Mouse (Mus musculus): ENCODE measurements around the gene Tardbp. TPM values are rescaled to one million over a fixed set of nuclear protein-coding genes. Genes with fewer than 3 reads are reported as not detected.

Tardbp gene
- total RNA-seq, 2 experiments from 2014 or later, result 105 to 113 TPM

GRCm38 (mm10) chr4:148639455-148639854, 12.6 kb upstream of the Tardbp start:
- DNase-seq, result no peak

- DNase-seq, result no peak
These were observed 11.5 kb upstream of the Tardbp start for GRCm38 (mm10) chr4:148638302-148638701.

- DNase-seq, result no peak
These were observed 8.5 kb upstream of the Tardbp start for GRCm38 (mm10) chr4:148635309-148635708.

- no peak for DNase-seq
These were observed 6.7 kb upstream of the Tardbp start for GRCm38 (mm10) chr4:148633395-148634061.

- DNase-seq, result no peak
These were observed 5.3 kb upstream of the Tardbp start for GRCm38 (mm10) chr4:148632013-148632692.

GRCm38 (mm10) chr4:148627246-148627645, 427 bp upstream of the Tardbp start:
- no peak for DNase-seq

GRCm38 (mm10) chr4:148625756-148626622, 830 bp downstream of the Tardbp start:
- no peak for DNase-seq

- no peak for DNase-seq
These were observed 1.8 kb downstream of the Tardbp start for GRCm38 (mm10) chr4:148625010-148625409.

- no peak for DNase-seq
These were observed 3.2 kb downstream of the Tardbp start for GRCm38 (mm10) chr4:148623609-148624008.

GRCm38 (mm10) chr4:148622485-148622884, 4.3 kb downstream of the Tardbp start:
- no peak for DNase-seq

- no peak for DNase-seq
These were observed 6.1 kb downstream of the Tardbp start for GRCm38 (mm10) chr4:148620718-148621117.

GRCm38 (mm10) chr4:148619805-148620204, 7.0 kb downstream of the Tardbp start:
- no peak for DNase-seq

GRCm38 (mm10) chr4:148613738-148614137, 13.1 kb downstream of the Tardbp start:
- no peak for DNase-seq

GRCm38 (mm10) chr4:148612557-148612956, 14.3 kb downstream of the Tardbp start:
- no peak for DNase-seq

GRCm38 (mm10) chr4:148610631-148611364, 16.0 kb downstream of the Tardbp start:
- no peak for DNase-seq

- no peak for DNase-seq
These were observed 17.0 kb downstream of the Tardbp start for GRCm38 (mm10) chr4:148609805-148610204.

GRCm38 (mm10) chr4:148607758-148608157, 19.1 kb downstream of the Tardbp start:
- no peak for DNase-seq

GRCm38 (mm10) chr4:148604541-148605165, 22.2 kb downstream of the Tardbp start:
- DNase-seq, result no peak

- DNase-seq, result no peak
These were observed 22.7 kb downstream of the Tardbp start for GRCm38 (mm10) chr4:148604141-148604540.

GRCm38 (mm10) chr4:148603376-148604139, 23.3 kb downstream of the Tardbp start:
- no peak for DNase-seq
